Mouse (Mus musculus): ENCODE results near the gene Snapc4.

Snapc4 gene

DNA sequence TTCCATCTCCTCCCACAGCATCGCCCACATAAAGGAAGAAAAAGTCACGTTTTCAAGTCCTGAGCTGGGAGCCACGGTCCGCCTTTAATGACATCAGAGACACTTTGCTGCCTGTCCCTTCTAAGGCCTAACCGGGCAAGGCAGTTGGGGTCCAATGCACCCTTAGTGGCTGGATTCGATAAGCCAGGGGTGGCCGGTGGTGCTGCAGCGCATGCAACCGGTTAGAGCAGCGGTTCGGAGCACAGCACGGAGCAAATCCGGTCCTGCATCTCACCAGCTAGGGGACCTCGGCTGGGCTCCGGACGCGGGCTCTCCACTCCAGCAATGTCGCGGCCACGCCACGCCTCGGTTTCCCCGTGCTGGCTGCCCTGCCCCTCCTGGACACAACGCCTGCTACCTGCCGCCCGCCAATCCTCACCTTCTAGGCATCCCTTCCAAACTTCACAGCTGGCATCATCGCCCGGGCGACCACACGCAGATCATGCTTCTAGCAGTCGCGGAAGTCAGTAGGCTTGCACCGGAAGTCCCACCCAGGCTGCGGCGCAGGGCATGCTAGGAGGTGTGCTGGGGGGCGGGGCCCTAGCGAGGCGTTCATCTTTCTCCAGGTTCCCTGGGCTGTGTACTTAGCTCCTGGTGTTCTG is at the start of gene Snapc4:
Gene Snapc4, minus strand, starts transcription at position 523 of the 641 bp plus-strand sequence.
- peak; percentile 89 for DNase-seq (ENCODE audit: low read depth, low spot score)

DNA sequence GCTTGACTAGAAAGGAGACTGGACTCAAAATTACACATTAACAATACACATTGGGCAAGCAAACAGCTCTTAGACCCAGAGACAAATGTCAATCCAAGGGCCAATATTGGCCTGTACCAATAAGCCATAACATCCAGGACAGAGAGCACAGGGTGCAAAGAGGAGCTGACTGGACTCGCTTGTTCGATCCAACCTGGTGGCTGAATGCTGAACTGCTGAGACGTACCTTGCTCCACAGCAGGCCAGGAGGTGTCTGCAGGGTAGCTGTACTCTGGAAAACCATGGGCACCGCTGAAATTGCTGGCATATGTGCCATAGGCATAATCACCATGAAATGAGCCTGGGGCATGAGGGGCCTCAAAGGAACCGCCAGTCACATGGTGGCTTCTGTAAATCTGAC is 49.4 kb upstream of the Snapc4 start:
- no peak for DNase-seq (ENCODE audit: low read depth, low spot score)

- no peak for DNase-seq (ENCODE audit: low read depth, low spot score)
These were observed 44.1 kb upstream of the Snapc4 start for GRCm38 (mm10) chr2:26424541-26424940.

DNA sequence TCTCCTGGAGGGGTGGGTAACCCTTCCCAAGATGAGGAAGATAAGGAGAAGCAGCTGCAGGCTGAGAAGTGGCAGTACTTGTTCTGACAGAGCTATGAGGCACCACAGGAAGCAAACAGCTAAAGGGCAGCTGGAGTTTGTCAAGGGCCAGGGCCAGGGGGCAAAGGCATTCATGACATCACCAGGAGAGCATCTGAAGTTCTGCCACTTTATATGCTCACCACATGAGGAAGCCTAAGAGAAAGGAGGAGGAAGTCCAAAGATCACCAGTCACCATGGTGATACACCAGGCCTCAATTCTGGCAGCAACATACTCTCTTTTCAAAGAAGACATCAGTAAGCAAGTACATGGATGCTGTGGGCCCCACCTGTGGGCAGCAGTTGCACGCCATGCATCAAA is 42.6 kb upstream of the Snapc4 start:
- DNase-seq (ENCODE audit: low read depth, low spot score) = no peak

DNA sequence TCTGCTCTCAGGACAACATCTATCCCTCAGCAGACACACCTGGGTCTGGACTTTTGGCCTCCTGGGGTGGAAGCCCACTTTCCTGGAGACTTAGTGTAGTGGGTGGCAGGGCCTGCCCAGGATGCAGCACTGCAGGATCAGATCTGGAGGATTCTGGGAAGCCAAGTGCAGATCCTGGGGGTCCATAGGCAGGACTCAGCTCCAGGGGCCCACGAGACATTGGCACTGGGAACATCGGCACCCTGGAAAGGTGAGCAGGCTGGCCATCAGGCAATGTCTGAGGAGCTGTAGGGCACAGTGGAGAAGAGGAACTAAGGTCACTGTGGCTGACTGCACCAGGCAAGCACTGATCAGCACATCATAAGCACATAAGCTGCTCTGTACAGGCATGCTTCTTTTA is 41.5 kb upstream of the Snapc4 start:
- DNase-seq (ENCODE audit: low read depth, low spot score) = no peak

GRCm38 (mm10) chr2:26418120-26418519 is 37.7 kb upstream of the Snapc4 start:
- no peak for DNase-seq (ENCODE audit: low read depth, low spot score)

DNA sequence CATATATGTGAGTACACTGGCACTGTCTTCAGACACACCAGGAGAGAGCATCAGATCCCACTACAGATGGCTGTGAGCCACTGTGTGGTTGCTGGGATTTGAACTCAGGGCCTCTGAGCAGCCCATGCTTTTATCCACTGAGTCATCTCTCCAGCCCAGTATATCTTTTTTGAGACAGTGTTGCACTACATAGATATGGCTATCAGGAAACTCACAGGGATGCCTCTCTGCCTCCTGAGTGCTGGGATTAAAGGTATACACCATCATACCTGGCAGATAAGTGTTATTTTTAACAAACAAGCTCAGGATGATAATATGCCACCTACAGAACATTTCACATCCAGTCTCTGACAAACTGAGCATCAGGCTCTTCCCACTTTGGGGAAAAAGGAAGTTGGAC is 36.6 kb upstream of the Snapc4 start:
- DNase-seq (ENCODE audit: low read depth, low spot score) = no peak

DNA sequence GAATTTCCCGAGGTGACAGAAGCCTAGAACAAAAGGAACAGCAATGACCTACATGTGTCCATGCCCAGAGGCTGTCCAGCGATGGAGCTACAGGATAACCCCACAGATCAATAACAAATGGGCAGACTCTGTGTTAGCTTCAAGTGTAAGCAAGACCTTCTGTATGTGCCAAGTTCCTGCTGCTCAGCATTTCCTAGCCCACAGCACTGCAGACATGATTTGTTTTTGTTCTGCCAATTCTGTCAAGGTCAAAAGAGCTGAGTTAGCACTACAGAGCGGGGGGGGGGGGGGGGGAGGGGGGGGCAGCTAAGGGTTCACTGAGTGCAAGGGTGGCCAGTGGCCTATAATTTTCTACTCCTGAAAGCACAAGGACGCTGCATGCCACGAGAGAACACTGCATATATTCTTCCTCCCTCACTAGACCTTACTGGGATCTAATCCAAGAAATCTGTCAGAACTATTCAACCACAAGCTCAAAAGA is 30.5 kb upstream of the Snapc4 start:
- DNase-seq (ENCODE audit: low read depth, low spot score) = no peak

GRCm38 (mm10) chr2:26410091-26410490 is 29.6 kb upstream of the Snapc4 start:
- peak; percentile 22 for DNase-seq (ENCODE audit: low read depth, low spot score)

GRCm38 (mm10) chr2:26409362-26409761 is 28.9 kb upstream of the Snapc4 start:
- no peak for DNase-seq (ENCODE audit: low read depth, low spot score)

DNA sequence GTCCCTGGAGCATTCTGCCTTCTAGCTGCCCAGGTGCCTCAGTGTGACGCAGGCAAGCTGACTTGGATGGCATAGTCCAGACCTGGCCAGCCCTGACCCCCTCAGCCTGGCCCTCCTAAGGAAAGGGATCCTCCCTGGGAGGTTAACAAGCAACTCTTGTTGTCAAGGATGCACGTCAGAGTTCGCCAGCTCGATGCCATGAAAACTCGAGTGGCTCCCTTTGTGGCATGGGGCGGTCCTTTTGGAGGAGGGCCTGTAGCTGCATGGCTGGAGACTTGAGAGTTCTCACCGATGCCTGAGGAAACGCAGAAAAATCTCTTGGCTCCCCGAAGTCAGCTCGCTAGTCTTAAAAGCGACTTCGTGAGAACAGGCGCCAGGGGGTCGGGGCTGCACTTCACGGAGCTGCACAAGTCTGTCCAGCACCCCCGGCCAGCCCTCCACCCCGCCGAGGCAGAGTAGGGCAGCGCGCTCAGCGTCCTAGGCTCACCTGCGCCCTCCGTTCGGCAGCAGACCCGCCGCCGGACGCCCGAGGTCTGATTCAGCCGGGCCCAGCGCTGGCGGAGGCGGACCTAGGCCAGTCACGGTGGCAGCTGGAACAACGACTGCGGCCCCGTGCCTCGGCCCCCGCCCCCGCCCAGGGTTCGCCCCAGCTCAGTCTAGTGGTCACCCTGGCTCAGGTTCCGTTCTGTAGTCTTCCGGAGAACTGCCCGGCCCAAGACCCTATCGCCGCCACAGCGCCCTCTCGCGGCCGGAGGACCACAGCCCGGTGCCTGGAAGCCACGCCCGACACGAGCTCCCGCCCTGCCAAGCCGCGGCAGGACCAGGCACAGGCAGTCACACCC is 28.3 kb upstream of the Snapc4 start, which contains the start of gene Inpp5e:
Gene Inpp5e, minus strand, starts transcription at position 689 of the 842 bp plus-strand sequence.
- DNase-seq (ENCODE audit: low read depth, low spot score) = peak; percentile 90

DNA sequence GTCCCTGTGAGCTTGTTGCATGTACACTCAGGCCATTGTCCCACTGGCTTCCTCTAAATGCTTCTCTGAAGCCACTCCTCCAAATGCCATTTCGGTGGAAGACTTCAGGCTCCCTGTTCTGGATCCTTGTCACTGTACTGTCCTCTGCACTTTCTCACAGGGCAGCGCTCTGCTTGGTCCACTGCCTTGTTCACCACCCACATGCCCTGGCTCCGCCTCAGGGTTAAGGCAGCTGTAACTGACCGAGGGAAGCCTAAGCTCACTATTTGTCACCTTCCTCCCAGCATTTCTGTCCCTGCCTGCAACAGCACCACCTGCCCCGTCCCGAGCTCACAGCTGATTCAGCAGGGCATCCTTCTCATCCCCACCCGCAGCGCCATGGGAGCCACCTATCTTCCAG is 22.9 kb upstream of the Snapc4 start:
- DNase-seq (ENCODE audit: low read depth, low spot score) = no peak

DNA sequence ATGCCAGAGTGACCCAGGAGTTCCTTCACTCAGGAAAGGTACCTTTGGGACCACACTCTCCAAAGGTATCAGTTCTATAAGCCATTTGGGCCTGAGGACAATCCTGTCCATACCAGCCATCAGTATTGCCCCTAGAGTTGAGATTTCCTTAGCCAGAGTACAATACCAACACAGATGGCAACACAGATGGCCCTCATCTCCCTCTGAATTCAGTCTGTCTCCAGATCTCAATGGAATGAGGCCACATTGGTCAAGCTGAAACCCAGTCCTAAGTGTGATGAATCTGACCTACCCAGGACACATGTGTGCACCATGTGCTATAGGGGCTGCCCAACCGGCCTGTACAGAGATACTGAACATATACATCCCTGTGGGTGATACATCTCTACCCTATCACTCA is 21.8 kb upstream of the Snapc4 start:
- DNase-seq (ENCODE audit: low read depth, low spot score) = no peak

GRCm38 (mm10) chr2:26401023-26401422 is 20.6 kb upstream of the Snapc4 start:
- DNase-seq (ENCODE audit: low read depth, low spot score) = no peak

DNA sequence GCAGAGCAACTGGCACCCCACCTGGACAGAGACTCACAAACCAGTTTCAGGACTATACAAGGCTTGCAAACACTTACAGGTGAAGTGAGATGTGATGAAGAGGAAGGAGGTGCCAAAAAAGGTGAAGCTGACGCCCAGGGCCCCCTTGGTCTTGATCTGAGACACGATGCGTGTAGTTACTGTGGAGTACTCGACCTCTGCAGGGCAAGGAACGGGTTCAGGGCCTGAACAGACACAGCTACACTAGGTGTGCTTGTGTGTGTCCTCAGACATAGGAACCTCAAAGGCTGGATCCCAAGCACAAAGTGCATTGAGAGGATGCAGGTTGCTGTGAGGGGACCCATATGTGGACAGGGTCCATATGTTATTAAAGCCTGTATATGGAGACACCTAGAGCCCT is 19.8 kb upstream of the Snapc4 start:
- no peak for DNase-seq (ENCODE audit: low read depth, low spot score)

DNA sequence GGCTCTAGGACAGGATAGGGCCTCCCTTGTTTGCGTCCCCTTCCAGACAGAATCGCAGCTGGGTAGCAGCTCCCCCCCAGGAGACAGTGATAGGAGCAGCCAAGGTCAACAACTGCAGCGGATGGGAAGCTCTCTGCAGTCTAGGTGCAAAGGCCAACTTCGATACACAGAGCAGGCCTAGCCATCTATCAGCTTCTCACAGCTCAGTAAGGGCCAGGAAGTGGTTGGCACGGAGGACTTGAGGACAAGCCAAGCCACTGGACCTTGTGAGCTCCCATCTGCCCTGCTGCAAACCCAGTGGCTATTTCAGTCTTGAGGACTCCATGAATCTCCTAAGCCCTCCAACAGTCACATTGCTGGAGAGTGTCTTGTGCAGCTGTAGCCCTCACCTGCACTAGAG is 19.2 kb upstream of the Snapc4 start:
- DNase-seq (ENCODE audit: low read depth, low spot score) = no peak

GRCm38 (mm10) chr2:26398978-26399377 is 18.5 kb upstream of the Snapc4 start:
- no peak for DNase-seq (ENCODE audit: low read depth, low spot score)

- no peak for DNase-seq (ENCODE audit: low read depth, low spot score)
These were observed 11.2 kb upstream of the Snapc4 start for GRCm38 (mm10) chr2:26391617-26392016.

GRCm38 (mm10) chr2:26390954-26391353 is 10.5 kb upstream of the Snapc4 start:
- no peak for DNase-seq (ENCODE audit: low read depth, low spot score)

GRCm38 (mm10) chr2:26389154-26389690 is 8.8 kb upstream of the Snapc4 start, which contains the start of the genes Entr1 and Pmpca:
Gene Entr1 (minus strand): TSS chr2:26389316.
Gene Pmpca (plus strand): TSS chr2:26389339.
- DNase-seq (ENCODE audit: low read depth, low spot score) = peak; percentile 59

- no peak for DNase-seq (ENCODE audit: low read depth, low spot score)
These were observed 8.3 kb upstream of the Snapc4 start for GRCm38 (mm10) chr2:26388682-26389153.

- DNase-seq (ENCODE audit: low read depth, low spot score) = no peak
These were observed 7.3 kb upstream of the Snapc4 start for GRCm38 (mm10) chr2:26387713-26388112.

Measured in ES-CJ7 (cell line).